Mouse (Mus musculus): ENCODE results near the gene Atox1. TPM values are rescaled to one million over a fixed set of nuclear protein-coding genes. Genes with fewer than 3 reads are reported as not detected.

Gene Atox1
- polyA plus RNA-seq, 1 experiment from 2014 or later = 517 TPM

GRCm38 (mm10) chr11:55446579-55446978, 14.5 kb downstream of the Atox1 start:
- DNase-seq (ENCODE audit: low spot score) (peak; percentile 93), ATAC-seq (replicated peaks; ENCODE audit: low FRiP score, low read depth) (peak; percentile 66)
- Histone ChIP-seq H3K4me2 (ENCODE audit: low read length) (no peak overlapping the region), H3K4me1 (replicated peaks; ENCODE audit: insufficient read depth, low read length) (no peaks in the 10 kb centered on the region), H3K9me3 (replicated peaks; ENCODE audit: low read length) (no peaks in the 10 kb centered on the region), H3K27ac (no peak overlapping the region), H3K4me3 (replicated peaks; ENCODE audit: low read depth, low read length) (no peak overlapping the region), H3K9ac (ENCODE audit: low read depth, low read length) (no peak overlapping the region), H3K27me3 (ENCODE audit: insufficient read depth, low read length) (no peaks in the 10 kb centered on the region), H3K36me3 (ENCODE audit: insufficient read depth, low read length) (peaks cover 11% of the 10 kb centered on the region; the same call in 1 of the 2 replicates)
- 11% methylated on average over 4 of the region's 4 CpGs for WGBS
- peak; percentile 96 for TF ChIP-seq CTCF (IDR thresholded peaks at IDR 0.05; ENCODE audit: low read depth)

- no peaks in the 10 kb centered on the region for H3K9me3 ChIP-seq (replicated peaks; ENCODE audit: low read length)
- no peak overlapping the region for H3K9ac ChIP-seq (ENCODE audit: low read depth, low read length)
- TF ChIP-seq CTCF (IDR thresholded peaks at IDR 0.05; ENCODE audit: low read depth) = peak; percentile 91
- no peak for ATAC-seq (replicated peaks; ENCODE audit: low FRiP score, low read depth)
- 0 out of 2 replicates have a peak, but pooled peaks cover 6% of the 10 kb centered on the region for H3K36me3 ChIP-seq (ENCODE audit: insufficient read depth, low read length)
- no peaks in the 10 kb centered on the region for H3K4me1 ChIP-seq (replicated peaks; ENCODE audit: insufficient read depth, low read length)
- H3K27me3 ChIP-seq (ENCODE audit: insufficient read depth, low read length) = no peaks in the 10 kb centered on the region
- 0% methylated on average over 1 of the region's 1 CpGs for WGBS
- no peak overlapping the region for H3K4me2 ChIP-seq (ENCODE audit: low read length)
- no peak overlapping the region for H3K27ac ChIP-seq
- peak; percentile 96 for DNase-seq (ENCODE audit: low spot score)
- no peak overlapping the region for H3K4me3 ChIP-seq (replicated peaks; ENCODE audit: low read depth, low read length)
Observed at GRCm38 (mm10) chr11:55444772-55445171, 16.3 kb downstream of the Atox1 start.

- no peak overlapping the region for H3K4me3 ChIP-seq (replicated peaks; ENCODE audit: low read depth, low read length)
- WGBS = 53% methylated on average over 5 of the region's 5 CpGs
- H3K4me2 ChIP-seq (ENCODE audit: low read length) = no peak overlapping the region
- no peak for TF ChIP-seq CTCF (IDR thresholded peaks at IDR 0.05; ENCODE audit: low read depth)
- H3K27me3 ChIP-seq (ENCODE audit: insufficient read depth, low read length) = no peaks in the 10 kb centered on the region
- H3K27ac ChIP-seq = no peak overlapping the region
- ATAC-seq (replicated peaks; ENCODE audit: low FRiP score, low read depth) (no peak), DNase-seq (ENCODE audit: low spot score) (no peak)
- H3K36me3 ChIP-seq (ENCODE audit: insufficient read depth, low read length) = no peaks in the 10 kb centered on the region
- H3K4me1 ChIP-seq (replicated peaks; ENCODE audit: insufficient read depth, low read length) = no peaks in the 10 kb centered on the region
- no peaks in the 10 kb centered on the region for H3K9me3 ChIP-seq (replicated peaks; ENCODE audit: low read length)
- no peak overlapping the region for H3K9ac ChIP-seq (ENCODE audit: low read depth, low read length)
Observed at GRCm38 (mm10) chr11:55439718-55440117, 21.3 kb downstream of the Atox1 start.

GRCm38 (mm10) chr11:55438031-55438430, 23.0 kb downstream of the Atox1 start:
- Histone ChIP-seq H3K27ac (no peak overlapping the region), H3K4me3 (replicated peaks; ENCODE audit: low read depth, low read length) (no peak overlapping the region), H3K9ac (ENCODE audit: low read depth, low read length) (no peak overlapping the region), H3K27me3 (ENCODE audit: insufficient read depth, low read length) (no peaks in the 10 kb centered on the region), H3K4me1 (replicated peaks; ENCODE audit: insufficient read depth, low read length) (no peaks in the 10 kb centered on the region), H3K36me3 (ENCODE audit: insufficient read depth, low read length) (no peaks in the 10 kb centered on the region), H3K9me3 (replicated peaks; ENCODE audit: low read length) (no peaks in the 10 kb centered on the region), H3K4me2 (ENCODE audit: low read length) (no peak overlapping the region)
- WGBS = 36% methylated on average over 4 of the region's 4 CpGs
- no peak for DNase-seq (ENCODE audit: low spot score)
- no peak for TF ChIP-seq CTCF (IDR thresholded peaks at IDR 0.05; ENCODE audit: low read depth)
- no peak for ATAC-seq (replicated peaks; ENCODE audit: low FRiP score, low read depth)

GRCm38 (mm10) chr11:55436089-55436488, 24.9 kb downstream of the Atox1 start:
- WGBS = 80% methylated on average over 6 of the region's 6 CpGs
- DNase-seq (ENCODE audit: low spot score) (no peak), ATAC-seq (replicated peaks; ENCODE audit: low FRiP score, low read depth) (no peak)
- TF ChIP-seq CTCF (IDR thresholded peaks at IDR 0.05; ENCODE audit: low read depth) = no peak
- Histone ChIP-seq H3K27ac (no peak overlapping the region), H3K36me3 (ENCODE audit: insufficient read depth, low read length) (no peaks in the 10 kb centered on the region), H3K4me1 (replicated peaks; ENCODE audit: insufficient read depth, low read length) (no peaks in the 10 kb centered on the region), H3K27me3 (ENCODE audit: insufficient read depth, low read length) (no peaks in the 10 kb centered on the region), H3K4me3 (replicated peaks; ENCODE audit: low read depth, low read length) (no peak overlapping the region), H3K9ac (ENCODE audit: low read depth, low read length) (no peak overlapping the region), H3K9me3 (replicated peaks; ENCODE audit: low read length) (no peaks in the 10 kb centered on the region), H3K4me2 (ENCODE audit: low read length) (no peak overlapping the region)

GRCm38 (mm10) chr11:55432981-55433380, 28.1 kb downstream of the Atox1 start:
- no peaks in the 10 kb centered on the region for H3K9me3 ChIP-seq (replicated peaks; ENCODE audit: low read length)
- H3K27me3 ChIP-seq (ENCODE audit: insufficient read depth, low read length) = no peaks in the 10 kb centered on the region
- ATAC-seq (replicated peaks; ENCODE audit: low FRiP score, low read depth) (no peak), DNase-seq (ENCODE audit: low spot score) (no peak)
- H3K4me1 ChIP-seq (replicated peaks; ENCODE audit: insufficient read depth, low read length) = peaks cover 5% of the 10 kb centered on the region
- H3K9ac ChIP-seq (ENCODE audit: low read depth, low read length) = no peak overlapping the region
- H3K36me3 ChIP-seq (ENCODE audit: insufficient read depth, low read length) = no peaks in the 10 kb centered on the region
- no peak for TF ChIP-seq CTCF (IDR thresholded peaks at IDR 0.05; ENCODE audit: low read depth)
- H3K27ac ChIP-seq = peak overlapping the region; percentile 14; the same call in 1 of the 2 replicates
- no peak overlapping the region for H3K4me3 ChIP-seq (replicated peaks; ENCODE audit: low read depth, low read length)
- no peak overlapping the region for H3K4me2 ChIP-seq (ENCODE audit: low read length)
- 40% methylated on average over 3 of the region's 3 CpGs for WGBS

GRCm38 (mm10) chr11:55429973-55430372, 31.1 kb downstream of the Atox1 start:
- no peak for ATAC-seq (replicated peaks; ENCODE audit: low FRiP score, low read depth)
- Histone ChIP-seq H3K4me2 (ENCODE audit: low read length) (no peak overlapping the region), H3K4me1 (replicated peaks; ENCODE audit: insufficient read depth, low read length) (peaks cover 6% of the 10 kb centered on the region), H3K9ac (ENCODE audit: low read depth, low read length) (no peak overlapping the region), H3K27ac (no peak overlapping the region), H3K4me3 (replicated peaks; ENCODE audit: low read depth, low read length) (no peak overlapping the region), H3K36me3 (ENCODE audit: insufficient read depth, low read length) (no peaks in the 10 kb centered on the region), H3K27me3 (ENCODE audit: insufficient read depth, low read length) (no peaks in the 10 kb centered on the region), H3K9me3 (replicated peaks; ENCODE audit: low read length) (no peaks in the 10 kb centered on the region)
- no peak for TF ChIP-seq CTCF (IDR thresholded peaks at IDR 0.05; ENCODE audit: low read depth)
- no peak for DNase-seq (ENCODE audit: low spot score)
- 93% methylated on average over 2 of the region's 2 CpGs for WGBS

All from kidney, postnatal 0 days (tissue).